Mouse (Mus musculus) WW6 (cell line): Measurements from ENCODE around the gene Plagl2.
A peak's percentile ranks its signal among the peaks of the same experiment; 100 is the strongest.
"Not testable (repeated sequence)": the region's sequence is repeated elsewhere in the genome, so short reads cannot be mapped to it uniquely, and the experiment has no call there.

Source experiments
- DNase-seq: peaks from one replicate; pipeline ENCODE4 v3.0.0-alpha.2; 2013; ENCODE audit warnings: low read depth, low spot score

The Plagl2 gene

DNA sequence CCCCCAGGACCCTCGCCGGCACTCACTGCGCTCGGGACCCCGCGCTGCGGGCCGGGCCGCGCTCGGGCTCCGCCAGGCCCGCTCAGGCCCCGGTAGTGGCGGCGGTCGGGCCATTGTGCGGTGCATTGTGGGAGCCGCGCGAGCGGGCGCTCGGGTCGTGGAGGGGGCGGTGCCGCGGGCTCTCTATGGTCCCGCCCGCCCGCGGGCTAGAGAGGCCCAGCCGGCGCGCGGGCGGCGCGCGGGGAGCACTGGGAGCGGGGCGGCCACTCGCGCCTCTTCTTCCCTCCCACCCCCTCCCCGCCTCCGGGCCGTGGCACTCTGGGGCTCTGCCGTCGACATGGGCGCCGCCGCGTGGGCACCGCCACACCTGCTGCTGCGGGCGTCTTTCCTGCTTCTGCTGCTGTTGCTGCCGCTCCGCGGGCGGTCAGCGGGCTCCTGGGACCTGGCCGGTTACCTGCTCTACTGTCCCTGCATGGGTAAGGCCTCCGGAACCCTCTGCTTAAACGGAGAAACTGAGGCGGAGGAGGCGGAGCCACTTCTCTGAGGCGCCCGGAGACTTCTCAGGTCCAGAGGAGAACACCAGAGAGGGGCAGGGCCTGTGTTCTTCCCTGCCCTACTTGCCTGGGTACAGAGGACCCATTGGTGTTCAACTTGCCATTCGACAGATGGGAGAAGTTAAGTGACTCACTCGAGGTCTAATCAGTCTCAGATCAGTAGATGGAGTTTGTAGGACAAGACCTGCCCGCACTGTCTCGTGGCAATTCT is at the start of gene Plagl2, which contains the start of gene Pofut1:
Plagl2 (minus strand) TSS at position 177 of the 765 bp plus-strand sequence.
Pofut1 (plus strand) TSS at position 284 of the 765 bp plus-strand sequence.
- peak; percentile 71 for DNase-seq

DNA sequence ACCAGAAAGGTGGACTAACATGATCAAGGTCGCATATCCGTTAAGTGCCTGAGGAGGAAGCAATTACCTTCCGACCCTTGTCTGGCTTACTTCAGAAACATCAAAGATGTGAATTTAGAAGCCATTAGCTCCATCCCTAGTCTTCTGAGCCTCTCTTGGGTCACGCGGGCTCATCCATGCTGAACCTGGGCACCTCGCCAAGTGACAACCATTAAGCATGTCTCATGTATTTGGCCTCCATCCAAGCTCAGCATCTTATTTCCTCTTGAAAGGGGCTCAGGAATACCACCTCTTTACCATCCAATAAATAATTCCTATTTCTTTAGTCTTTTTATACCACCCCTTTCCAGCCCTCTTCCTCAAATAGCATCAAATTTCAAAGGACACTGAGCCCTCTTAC is 46.6 kb upstream of the Plagl2 start:
- DNase-seq = no peak

- no peak for DNase-seq
Observed at GRCm38 (mm10) chr2:153286524-153286923, 45.3 kb upstream of the Plagl2 start.

- no peak for DNase-seq
Observed at GRCm38 (mm10) chr2:153283919-153284318, 42.7 kb upstream of the Plagl2 start.

DNA sequence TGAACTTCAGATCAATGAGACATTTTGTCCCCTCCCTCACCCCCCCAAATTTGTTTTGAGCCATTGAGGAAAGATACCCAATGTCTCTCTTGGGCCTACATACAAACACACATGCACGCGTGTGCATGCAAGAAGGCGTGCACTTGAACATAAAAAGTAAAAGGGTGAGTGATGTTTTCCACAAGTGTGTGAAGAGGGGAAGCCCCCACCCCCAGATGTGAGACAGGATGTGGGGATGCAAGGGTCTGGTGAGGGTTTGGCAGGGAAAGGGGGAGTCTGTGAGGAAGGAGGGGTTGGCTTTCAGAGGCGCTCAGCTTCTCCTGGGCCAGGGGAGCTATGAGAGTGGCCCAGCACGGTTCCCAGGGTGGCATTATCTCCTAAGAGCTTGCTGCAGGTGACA is 37.1 kb upstream of the Plagl2 start:
- DNase-seq = no peak

DNA sequence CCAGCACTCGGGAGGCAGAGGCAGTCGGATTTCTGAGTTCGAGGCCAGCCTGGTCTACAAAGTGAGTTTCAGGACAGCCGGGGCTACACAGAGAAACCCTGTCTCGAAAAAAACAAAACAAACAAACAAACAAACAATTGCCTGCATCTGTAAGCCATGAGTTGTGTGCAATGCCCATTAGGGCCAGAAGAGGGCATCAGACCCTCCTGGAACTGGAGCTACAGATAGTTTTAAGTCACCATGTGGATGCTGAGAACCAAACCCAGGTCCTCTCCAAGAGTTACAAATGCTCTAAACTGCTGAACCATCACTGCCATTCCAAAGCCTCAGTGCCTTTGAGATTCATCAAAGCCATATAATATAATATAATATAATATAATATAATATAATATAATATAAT is 35.6 kb upstream of the Plagl2 start:
- not testable (repeated sequence) for DNase-seq

- DNase-seq = no peak
Observed at GRCm38 (mm10) chr2:153276440-153276839, 35.2 kb upstream of the Plagl2 start.

GRCm38 (mm10) chr2:153275577-153275976 is 34.4 kb upstream of the Plagl2 start:
- DNase-seq = not testable (repeated sequence)

DNA sequence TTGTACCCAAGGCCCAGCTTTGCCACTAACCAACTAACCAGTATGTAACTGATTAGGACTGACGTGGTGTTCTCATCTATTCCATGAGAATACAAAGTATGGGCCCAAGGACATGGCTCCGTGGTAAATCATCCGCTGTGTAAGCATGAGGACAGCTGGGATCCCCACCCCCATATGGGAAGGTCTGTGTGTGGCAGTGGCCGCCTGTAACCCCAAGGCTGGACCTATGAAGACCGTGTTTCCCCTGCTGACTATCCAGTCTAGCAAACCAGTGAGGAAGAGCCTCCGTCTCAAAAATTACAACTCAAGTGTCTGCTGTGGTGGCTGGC is 33.7 kb upstream of the Plagl2 start:
- DNase-seq = no peak

DNA sequence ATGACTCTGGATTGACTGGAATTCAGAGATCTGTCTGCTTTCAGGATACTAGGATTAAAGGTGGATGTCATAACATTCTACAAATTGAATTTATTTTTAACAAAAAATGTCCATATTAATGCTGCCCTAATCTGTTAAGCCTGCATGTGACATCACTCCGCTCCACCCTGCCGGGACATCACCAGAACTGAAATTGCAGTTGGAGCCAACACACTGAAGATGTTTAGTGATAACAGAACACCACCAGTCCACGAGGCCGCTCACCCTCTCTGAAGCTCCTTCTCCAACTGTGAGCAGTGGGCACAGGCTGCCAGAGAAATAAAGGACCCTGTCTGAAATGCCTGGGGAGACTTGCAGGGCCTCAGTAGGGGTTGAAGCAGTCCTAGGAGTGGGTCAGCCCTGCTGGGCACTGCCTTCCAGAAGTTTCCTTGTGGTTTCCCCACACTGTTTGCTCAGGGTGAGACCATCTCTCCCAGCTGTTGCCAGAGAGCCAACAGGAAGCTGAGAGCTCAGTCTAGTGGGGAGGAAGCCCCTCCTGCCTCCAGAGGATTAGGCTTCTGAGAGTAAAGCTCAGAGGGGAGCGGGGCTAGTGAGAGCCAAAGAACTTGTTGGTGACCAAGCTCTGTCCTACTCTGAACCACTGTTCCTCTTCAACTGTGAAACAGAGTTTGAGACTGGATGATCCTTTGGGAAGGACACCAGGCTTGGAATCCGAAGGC is 33.1 kb upstream of the Plagl2 start:
- DNase-seq = not testable (repeated sequence)

- not testable (repeated sequence) for DNase-seq
Observed at GRCm38 (mm10) chr2:153270231-153270915, 29.1 kb upstream of the Plagl2 start.

GRCm38 (mm10) chr2:153267331-153267730 is 26.1 kb upstream of the Plagl2 start:
- no peak for DNase-seq

- DNase-seq = no peak
Observed at GRCm38 (mm10) chr2:153263053-153263452, 21.8 kb upstream of the Plagl2 start.

GRCm38 (mm10) chr2:153259864-153260674 is 18.8 kb upstream of the Plagl2 start:
- no peak for DNase-seq

GRCm38 (mm10) chr2:153259030-153259863 is 18.0 kb upstream of the Plagl2 start:
- DNase-seq = no peak

- DNase-seq = no peak
Observed at GRCm38 (mm10) chr2:153256604-153257003, 15.4 kb upstream of the Plagl2 start.

- DNase-seq = no peak
Observed at GRCm38 (mm10) chr2:153249751-153250150, 8.5 kb upstream of the Plagl2 start.

- no peak for DNase-seq
Observed at GRCm38 (mm10) chr2:153242156-153242555, 930 bp upstream of the Plagl2 start.

DNA sequence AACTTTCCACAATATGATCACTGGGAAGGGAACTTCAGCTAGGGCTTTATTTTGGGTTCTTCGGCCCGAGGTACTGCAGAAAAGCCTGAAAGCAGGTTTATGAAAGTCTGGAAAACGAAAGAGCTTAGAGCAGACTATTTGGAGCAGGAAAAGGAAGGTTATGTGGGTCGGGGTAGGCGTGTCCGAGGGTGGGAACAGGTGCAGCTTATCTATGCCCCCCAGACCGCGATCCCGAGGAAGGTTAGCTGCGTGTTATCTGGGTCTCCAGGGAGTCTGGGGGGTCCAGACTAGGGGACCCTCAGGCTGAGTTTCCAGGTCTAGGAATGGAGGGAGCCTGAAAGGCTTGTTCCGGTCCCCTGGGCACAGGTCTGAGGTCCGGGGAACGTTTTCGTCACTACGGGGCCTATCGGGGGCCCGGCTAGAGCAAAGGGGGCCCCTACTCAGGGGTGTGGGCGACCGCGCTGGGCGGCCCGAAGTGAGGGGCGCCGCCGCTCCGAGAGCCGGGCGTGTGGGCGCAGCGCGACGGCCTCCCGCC is 458 bp downstream of the Plagl2 start:
- no peak for DNase-seq

DNA sequence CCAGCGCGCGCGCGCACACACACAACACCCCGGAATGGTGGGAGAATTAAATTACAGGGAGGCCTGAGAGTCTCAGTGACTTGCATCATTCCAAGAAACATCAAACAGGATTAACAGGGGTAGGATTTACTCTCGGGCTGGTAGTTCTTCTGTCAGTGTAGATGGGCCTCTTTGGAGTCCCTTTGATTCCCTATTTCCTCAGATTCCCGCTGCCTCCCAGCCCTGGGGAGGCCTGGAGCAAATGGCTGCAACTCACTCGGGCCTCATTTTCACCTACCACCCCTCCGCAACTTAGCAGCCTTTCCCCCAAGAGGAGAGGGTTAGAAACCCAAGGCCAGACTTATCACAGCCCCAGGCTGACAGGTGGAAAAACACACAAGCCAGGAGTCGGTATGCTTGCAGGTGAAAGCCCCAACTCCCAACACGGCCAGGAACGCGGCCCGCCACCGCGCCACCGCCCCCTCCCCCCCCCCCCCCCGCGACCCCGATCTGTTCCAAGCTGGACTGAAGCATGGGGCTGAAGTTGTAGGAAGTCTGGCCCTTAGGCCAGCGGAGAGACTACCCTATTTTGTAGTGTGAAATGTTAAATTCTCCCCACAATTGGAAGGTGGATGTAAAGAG is 1.3 kb downstream of the Plagl2 start:
- DNase-seq = no peak
